Mouse (Mus musculus) liver, embryonic 11.5 days (tissue): Measurements from ENCODE around the gene Avil. TPM values are rescaled to one million over a fixed set of nuclear protein-coding genes. Genes with fewer than 3 reads are reported as not detected.
"Not testable (repeated sequence)": the region's sequence is repeated elsewhere in the genome, so short reads cannot be mapped to it uniquely, and the experiment has no call there.

Source experiments
- ATAC-seq: fragments of 200-750 bp; cut with Nextera tagmentation; replicated peaks from 2 replicates; pipeline ENCODE4 v1.8.0; 2017; ENCODE audit warnings: moderate number of reproducible peaks, mild to moderate bottlenecking, moderate TSS enrichment, moderate library complexity; ENCODE audit not compliant: low FRiP score
- DNase-seq: peaks from one replicate; pipeline ENCODE4 v3.0.0-alpha.2; 2017; ENCODE audit warnings: low spot score
- H3K27ac ChIP-seq: fragments of 300-500 bp; sonication (generic); 2 replicates; pipeline ENCODE4 v1.5.1; 2014; ENCODE audit warnings: mild to moderate bottlenecking, low read depth, low read length, control low read depth
- H3K27me3 ChIP-seq: fragments of 300-500 bp; sonication (generic); replicated peaks from 2 replicates; pipeline ENCODE4 v1.6.1; 2014; ENCODE audit warnings: low read length, mixed read lengths; ENCODE audit not compliant: control insufficient read depth, insufficient read depth
- H3K36me3 ChIP-seq: fragments of 300-500 bp; sonication (generic); 2 replicates; pipeline ENCODE4 v1.6.1; 2014; ENCODE audit warnings: mild to moderate bottlenecking, low read length, moderate library complexity, mixed read lengths; ENCODE audit not compliant: control insufficient read depth, insufficient read depth
- H3K4me1 ChIP-seq: fragments of 300-500 bp; sonication (generic); replicated peaks from 2 replicates; pipeline ENCODE4 v1.6.1; 2014; ENCODE audit warnings: low read length, mixed read lengths; ENCODE audit not compliant: control insufficient read depth, insufficient read depth
- H3K4me2 ChIP-seq: fragments of 300-500 bp; sonication (generic); 2 replicates; pipeline ENCODE4 v1.6.1; 2014; ENCODE audit warnings: mild to moderate bottlenecking, control low read depth, moderate library complexity
- H3K4me3 ChIP-seq: fragments of 300-500 bp; sonication (generic); 2 replicates; pipeline ENCODE4 v1.5.1; 2014; ENCODE audit warnings: low read depth, low read length, control low read depth
- H3K9ac ChIP-seq: fragments of 300-500 bp; sonication (generic); 2 replicates; pipeline ENCODE4 v1.6.1; 2014; ENCODE audit warnings: low read depth, low read length, control low read depth
- H3K9me3 ChIP-seq: fragments of 300-500 bp; sonication (generic); 2 replicates; pipeline ENCODE4 v1.6.1; 2016; ENCODE audit warnings: low read length, inconsistent platforms, mixed read lengths; ENCODE audit not compliant: control insufficient read depth
- WGBS: fragments of 180-500 bp; shearing (Covaris S2); extraction: QIAGEN DNeasy Blood & Tissue Kit; methylation state at CpG from one replicate; pipeline ENCODE4 v1.1.7; 2014; 5-methylcytosine and 5-hydroxymethylcytosine counted together
- polyA plus RNA-seq: library from polyadenylated mRNA; unstranded; fragments of >200 nt; fragmentation: Nextera tagmentation; extraction: Ambion mirVana; gene quantifications from 2 replicates; pipeline ENCODE4 v1.2.1, GENCODE M21; 2014

The Avil gene
- polyA plus RNA-seq, 1 experiment from 2014 or later, result 0.10 TPM

GRCm38 (mm10) chr10:127056490-127056889 lies 56.0 kb downstream of the Avil start:
- no peak for ATAC-seq
- no peak overlapping the region for H3K4me3 ChIP-seq
- H3K36me3 ChIP-seq, result no peaks in the 10 kb centered on the region
- H3K27me3 ChIP-seq, result peaks cover 57% of the 10 kb centered on the region
- 83% methylated on average over 20 of the region's 20 CpGs for WGBS
- no peak overlapping the region for H3K4me2 ChIP-seq
- H3K4me1 ChIP-seq, result peaks cover 8% of the 10 kb centered on the region
- H3K9me3 ChIP-seq, result no peaks in the 10 kb centered on the region
- DNase-seq, result no peak
- no peak overlapping the region for H3K9ac ChIP-seq
- H3K27ac ChIP-seq, result no peak overlapping the region

GRCm38 (mm10) chr10:127058161-127058560 lies 57.7 kb downstream of the Avil start:
- 3% methylated on average over 9 of the region's 9 CpGs for WGBS
- DNase-seq (no peak), ATAC-seq (peak; percentile 50)
- no peak overlapping the region for H3K9ac ChIP-seq
- no peak overlapping the region for H3K27ac ChIP-seq
- no peaks in the 10 kb centered on the region for H3K9me3 ChIP-seq
- peak overlapping the region; percentile 72; the same call in 1 of the 2 replicates for H3K4me3 ChIP-seq
- peaks cover 48% of the 10 kb centered on the region for H3K27me3 ChIP-seq
- no peaks in the 10 kb centered on the region for H3K36me3 ChIP-seq
- H3K4me2 ChIP-seq, result peak overlapping the region; percentile 98
- H3K4me1 ChIP-seq, result peaks cover 8% of the 10 kb centered on the region

GRCm38 (mm10) chr10:127058708-127059107 lies 58.2 kb downstream of the Avil start:
- Histone ChIP-seq H3K4me3 (peak overlapping the region; percentile 72), H3K4me2 (peak overlapping the region; percentile 98), H3K4me1 (peaks cover 8% of the 10 kb centered on the region), H3K27ac (no peak overlapping the region), H3K27me3 (peaks cover 48% of the 10 kb centered on the region), H3K9ac (no peak overlapping the region), H3K9me3 (no peaks in the 10 kb centered on the region), H3K36me3 (no peaks in the 10 kb centered on the region)
- WGBS, result 11% methylated on average over 8 of the region's 8 CpGs
- ATAC-seq, result no peak
- no peak for DNase-seq

- Histone ChIP-seq H3K4me2 (peak overlapping the region; percentile 98), H3K27ac (no peak overlapping the region), H3K9me3 (no peaks in the 10 kb centered on the region), H3K9ac (peak overlapping the region; percentile 55), H3K4me3 (peak overlapping the region; percentile 72), H3K27me3 (peaks cover 48% of the 10 kb centered on the region), H3K36me3 (no peaks in the 10 kb centered on the region), H3K4me1 (peaks cover 8% of the 10 kb centered on the region)
- DNase-seq (no peak), ATAC-seq (no peak)
- under 1% methylated on average over 75 of the region's 92 CpGs for WGBS
Observed at GRCm38 (mm10) chr10:127059174-127059967, 58.9 kb downstream of the Avil start.

GRCm38 (mm10) chr10:127059968-127060916 lies 59.7 kb downstream of the Avil start, which contains the start of gene March9:
TSS of gene March9 (minus strand) at chr10:127060184.
- H3K4me2 ChIP-seq, result peak within 1 kb of the TSS; percentile 98
- peak within 1 kb of the TSS; percentile 55 for H3K9ac ChIP-seq
- H3K36me3 ChIP-seq, result peaks cover 7% of the 10 kb centered on the region
- WGBS, result 2% methylated on average over 54 of the region's 72 CpGs
- DNase-seq, result no peak
- peaks cover 16% of the 10 kb centered on the region for H3K4me1 ChIP-seq
- no peak for ATAC-seq
- H3K9me3 ChIP-seq, result no peaks in the 10 kb centered on the region
- peak within 1 kb of the TSS; percentile 72 for H3K4me3 ChIP-seq
- H3K27ac ChIP-seq, result no peak within 1 kb of the TSS
- peaks cover 48% of the 10 kb centered on the region for H3K27me3 ChIP-seq

GRCm38 (mm10) chr10:127061085-127061484 lies 60.6 kb downstream of the Avil start:
- no peak for DNase-seq
- H3K4me3 ChIP-seq, result no peak overlapping the region
- WGBS, result 55% methylated on average over 5 of the region's 5 CpGs
- H3K9ac ChIP-seq, result no peak overlapping the region
- H3K4me1 ChIP-seq, result peaks cover 24% of the 10 kb centered on the region
- no peak overlapping the region for H3K27ac ChIP-seq
- ATAC-seq, result no peak
- peaks cover 46% of the 10 kb centered on the region for H3K27me3 ChIP-seq
- H3K4me2 ChIP-seq, result no peak overlapping the region
- peaks cover 15% of the 10 kb centered on the region for H3K36me3 ChIP-seq
- H3K9me3 ChIP-seq, result no peaks in the 10 kb centered on the region

- no peak overlapping the region for H3K4me3 ChIP-seq
- no peak overlapping the region for H3K9ac ChIP-seq
- peaks cover 19% of the 10 kb centered on the region for H3K36me3 ChIP-seq
- no peaks in the 10 kb centered on the region for H3K9me3 ChIP-seq
- DNase-seq (no peak), ATAC-seq (no peak)
- no peak overlapping the region for H3K4me2 ChIP-seq
- peaks cover 46% of the 10 kb centered on the region for H3K27me3 ChIP-seq
- H3K27ac ChIP-seq, result no peak overlapping the region
- 63% methylated on average over 2 of the region's 2 CpGs for WGBS
- peaks cover 24% of the 10 kb centered on the region for H3K4me1 ChIP-seq
Observed at GRCm38 (mm10) chr10:127061513-127061912, 61.0 kb downstream of the Avil start.

GRCm38 (mm10) chr10:127062101-127062500 lies 61.6 kb downstream of the Avil start:
- WGBS, result 80% methylated on average over 4 of the region's 4 CpGs
- H3K27me3 ChIP-seq, result peaks cover 45% of the 10 kb centered on the region
- peaks cover 25% of the 10 kb centered on the region for H3K36me3 ChIP-seq
- H3K4me2 ChIP-seq, H3K9ac ChIP-seq, ATAC-seq, H3K27ac ChIP-seq, H3K4me3 ChIP-seq, H3K9me3 ChIP-seq, DNase-seq: not testable (repeated sequence)
- peaks cover 28% of the 10 kb centered on the region for H3K4me1 ChIP-seq
